Mouse (Mus musculus): Measurements from ENCODE around the gene Dgkh. TPM values are rescaled to one million over a fixed set of nuclear protein-coding genes. Genes with fewer than 3 reads are reported as not detected.

Gene Dgkh
- polyA plus RNA-seq, 1 experiment from 2014 or later: 1.7 TPM

- Histone ChIP-seq H3K36me3 (no peaks in the 10 kb centered on the region), H3K4me3 (no peak overlapping the region), H3K9me3 (no peaks in the 10 kb centered on the region), H3K27me3 (ENCODE audit: insufficient read depth, poor library complexity, severe bottlenecking) (no peaks in the 10 kb centered on the region), H3K4me1 (peaks cover 12% of the 10 kb centered on the region; the same call in 1 of the 2 replicates), H3K27ac (no peak overlapping the region)
- DNase-seq (ENCODE audit: low spot score): no peak
- 64% methylated on average over 4 of the region's 4 CpGs for WGBS
Measured at GRCm38 (mm10) chr14:78687716-78688115, 44.9 kb downstream of the Dgkh start.

DNA sequence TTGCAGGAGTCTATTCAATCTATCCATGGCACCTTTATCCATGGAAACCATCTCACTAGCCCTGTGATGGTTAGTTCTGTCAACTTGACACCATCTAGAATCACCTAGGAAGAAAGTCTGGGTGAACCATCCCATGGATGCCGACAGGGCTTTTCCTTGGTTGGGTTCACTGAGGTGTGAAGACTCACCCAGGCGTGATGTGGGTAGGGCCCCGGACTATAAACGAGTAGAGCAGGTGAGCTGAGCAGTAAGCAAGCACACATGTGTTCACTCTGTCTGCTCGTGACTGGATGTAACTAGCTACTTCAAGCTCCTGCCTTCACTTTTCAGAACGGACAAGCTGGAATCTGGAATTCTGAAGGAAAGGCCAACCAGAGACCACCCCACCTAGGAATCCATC, 45.9 kb downstream of the Dgkh start:
- DNase-seq (ENCODE audit: low spot score): no peak
- H3K27me3 ChIP-seq (ENCODE audit: insufficient read depth, poor library complexity, severe bottlenecking): no peaks in the 10 kb centered on the region
- peaks cover 8% of the 10 kb centered on the region; the same call in 1 of the 2 replicates for H3K4me1 ChIP-seq
- no peaks in the 10 kb centered on the region for H3K9me3 ChIP-seq
- WGBS: 89% methylated on average over 6 of the region's 6 CpGs
- no peak overlapping the region for H3K4me3 ChIP-seq
- H3K36me3 ChIP-seq: no peaks in the 10 kb centered on the region
- H3K27ac ChIP-seq: no peak overlapping the region

DNA sequence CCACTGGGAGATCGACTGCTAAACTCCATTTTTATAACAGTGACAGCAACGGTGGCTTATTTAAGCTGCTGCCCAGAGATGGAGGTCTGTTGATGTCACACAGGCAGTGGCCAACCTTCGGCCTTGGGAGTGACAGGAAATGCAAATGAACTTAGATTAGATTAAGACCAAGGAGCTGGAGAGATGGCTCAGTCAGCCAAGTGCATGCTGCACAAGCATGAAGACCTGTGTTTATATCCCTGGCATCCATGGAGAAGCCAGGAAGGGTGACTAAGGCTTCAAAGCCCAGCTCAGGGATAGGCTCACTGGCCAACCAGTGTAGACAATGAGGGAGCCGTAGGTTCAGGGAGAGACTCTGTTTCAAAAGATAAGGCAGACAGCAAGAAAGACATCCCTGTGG, 48.4 kb downstream of the Dgkh start:
- no peak overlapping the region for H3K27ac ChIP-seq

GRCm38 (mm10) chr14:78678981-78679380, 53.6 kb downstream of the Dgkh start:
- 68% methylated on average over 3 of the region's 3 CpGs for WGBS
- Histone ChIP-seq H3K4me3 (no peak overlapping the region), H3K27me3 (ENCODE audit: insufficient read depth, poor library complexity, severe bottlenecking) (no peaks in the 10 kb centered on the region), H3K4me1 (peaks cover 15% of the 10 kb centered on the region), H3K36me3 (no peaks in the 10 kb centered on the region), H3K27ac (no peak overlapping the region), H3K9me3 (no peaks in the 10 kb centered on the region)
- no peak for DNase-seq (ENCODE audit: low spot score)

More for the DNA sequence above, 48.4 kb downstream of the Dgkh start:
- DNase-seq (ENCODE audit: low spot score): no peak
- no peaks in the 10 kb centered on the region for H3K9me3 ChIP-seq
- peaks cover 8% of the 10 kb centered on the region; the same call in 1 of the 2 replicates for H3K4me1 ChIP-seq
- H3K4me3 ChIP-seq: no peak overlapping the region
- H3K27me3 ChIP-seq (ENCODE audit: insufficient read depth, poor library complexity, severe bottlenecking): no peaks in the 10 kb centered on the region
- no peaks in the 10 kb centered on the region for H3K36me3 ChIP-seq
- WGBS: 35% methylated on average over 4 of the region's 4 CpGs

- Histone ChIP-seq H3K9me3 (no peaks in the 10 kb centered on the region), H3K36me3 (no peaks in the 10 kb centered on the region), H3K27ac (no peak overlapping the region; the same call in none of the 2 replicates), H3K4me3 (0 out of 2 replicates have a peak overlapping the region, but pooled peaks have one; percentile 3), H3K27me3 (ENCODE audit: insufficient read depth, poor library complexity, severe bottlenecking) (no peaks in the 10 kb centered on the region), H3K4me1 (peaks cover 13% of the 10 kb centered on the region)
- 30% methylated on average over 7 of the region's 7 CpGs for WGBS
- DNase-seq (ENCODE audit: low spot score): no peak
Measured at GRCm38 (mm10) chr14:78677852-78678588, 54.6 kb downstream of the Dgkh start.

DNA sequence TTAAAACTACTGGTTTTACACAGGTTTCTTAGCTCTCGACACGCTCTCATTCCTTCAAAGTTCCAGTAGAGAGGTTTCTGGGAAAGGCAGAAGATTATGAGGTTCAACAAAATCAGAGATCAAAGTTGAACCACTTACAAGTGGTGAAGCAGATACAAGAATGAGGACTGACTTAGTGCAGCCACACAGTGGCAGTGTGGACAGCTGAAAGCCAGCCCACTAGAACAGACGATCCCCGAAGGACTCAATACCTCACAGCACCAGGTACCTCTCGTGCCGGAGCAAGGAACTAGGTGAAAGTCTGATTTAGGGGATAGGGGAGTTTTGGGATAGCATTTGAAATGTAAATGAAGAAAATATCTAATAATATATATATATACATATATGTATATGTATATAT, 56.1 kb downstream of the Dgkh start:
- Histone ChIP-seq H3K4me3 (no peak overlapping the region), H3K4me1 (peaks cover 13% of the 10 kb centered on the region), H3K36me3 (no peaks in the 10 kb centered on the region), H3K27ac (no peak overlapping the region), H3K27me3 (ENCODE audit: insufficient read depth, poor library complexity, severe bottlenecking) (no peaks in the 10 kb centered on the region), H3K9me3 (no peaks in the 10 kb centered on the region)
- WGBS: 49% methylated on average over 6 of the region's 6 CpGs
- DNase-seq (ENCODE audit: low spot score): no peak

DNA sequence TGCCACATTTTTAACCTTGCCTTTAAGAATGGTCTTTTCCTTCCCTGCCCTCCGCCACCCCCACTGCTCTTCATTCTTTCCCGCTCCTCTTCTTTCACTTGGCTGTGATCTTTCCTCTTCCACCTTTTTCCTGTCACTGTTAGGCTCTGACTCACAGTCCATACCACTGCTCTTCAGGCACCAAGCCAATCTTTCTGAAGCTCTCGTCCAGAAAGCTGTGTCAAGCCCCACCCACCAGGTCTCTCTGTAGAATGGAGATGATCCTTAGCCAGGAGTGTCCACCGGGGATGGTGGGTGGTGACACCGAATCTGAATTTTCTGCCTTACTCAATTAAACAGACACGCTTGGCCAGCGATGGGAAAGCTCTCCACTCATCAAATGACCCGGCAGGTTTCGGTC, 58.0 kb downstream of the Dgkh start:
- WGBS: 79% methylated on average over 9 of the region's 9 CpGs
- no peaks in the 10 kb centered on the region for H3K9me3 ChIP-seq
- H3K4me1 ChIP-seq: peaks cover 23% of the 10 kb centered on the region
- no peak overlapping the region for H3K27ac ChIP-seq
- no peak overlapping the region for H3K4me3 ChIP-seq
- DNase-seq (ENCODE audit: low spot score): no peak
- no peaks in the 10 kb centered on the region for H3K36me3 ChIP-seq
- no peaks in the 10 kb centered on the region for H3K27me3 ChIP-seq (ENCODE audit: insufficient read depth, poor library complexity, severe bottlenecking)

DNA sequence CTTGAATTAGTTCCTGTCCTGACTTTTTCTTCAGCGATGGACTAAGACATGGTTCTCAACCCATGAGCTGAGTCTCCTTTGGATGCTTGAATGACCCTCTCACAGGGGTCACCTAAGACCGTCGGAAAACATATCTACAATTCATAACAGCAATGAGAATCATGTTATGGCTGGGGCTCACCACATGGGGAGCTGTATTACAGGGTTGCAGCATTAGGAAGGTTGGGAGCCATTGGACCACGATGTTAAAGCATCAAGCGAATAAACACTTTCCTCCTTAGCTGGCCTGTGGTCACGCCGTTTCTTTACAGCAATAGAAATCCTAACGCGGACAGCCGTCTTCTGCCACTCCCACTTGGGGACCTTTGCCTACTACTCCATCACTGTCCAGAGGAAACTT, 62.6 kb downstream of the Dgkh start:
- no peak overlapping the region for H3K4me3 ChIP-seq
- peaks cover 11% of the 10 kb centered on the region; the same call in 1 of the 2 replicates for H3K4me1 ChIP-seq
- H3K27ac ChIP-seq: no peak overlapping the region
- no peaks in the 10 kb centered on the region for H3K36me3 ChIP-seq
- H3K27me3 ChIP-seq (ENCODE audit: insufficient read depth, poor library complexity, severe bottlenecking): no peaks in the 10 kb centered on the region
- no peaks in the 10 kb centered on the region for H3K9me3 ChIP-seq
- DNase-seq (ENCODE audit: low spot score): no peak
- 77% methylated on average over 10 of the region's 10 CpGs for WGBS

GRCm38 (mm10) chr14:78668291-78668690, 64.3 kb downstream of the Dgkh start:
- WGBS: 19% methylated on average over 6 of the region's 6 CpGs
- no peak overlapping the region for H3K4me3 ChIP-seq

DNA sequence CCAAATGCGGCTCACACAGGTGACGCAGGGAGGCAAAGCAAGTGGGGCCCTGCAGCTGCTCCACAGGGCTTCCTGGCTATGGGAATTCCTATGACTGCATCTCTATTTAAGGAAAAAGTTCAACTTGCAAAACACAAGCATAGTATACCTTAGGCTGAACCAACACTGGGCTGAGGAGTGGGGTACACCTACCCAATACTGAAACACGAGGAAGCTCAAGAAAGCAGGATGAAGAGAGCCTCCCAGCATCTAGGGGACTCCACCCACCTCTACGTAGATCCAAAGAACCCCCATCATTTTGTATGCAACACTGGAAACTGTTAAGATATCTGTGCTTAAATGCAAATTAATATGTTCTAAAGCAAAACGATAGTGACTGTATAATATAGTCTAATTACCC, 64.8 kb downstream of the Dgkh start:
- Histone ChIP-seq H3K9me3 (no peaks in the 10 kb centered on the region), H3K4me1 (peaks cover 11% of the 10 kb centered on the region; the same call in 1 of the 2 replicates), H3K36me3 (no peaks in the 10 kb centered on the region), H3K4me3 (no peak overlapping the region), H3K27me3 (ENCODE audit: insufficient read depth, poor library complexity, severe bottlenecking) (no peaks in the 10 kb centered on the region), H3K27ac (no peak overlapping the region)
- DNase-seq (ENCODE audit: low spot score): no peak
- 58% methylated on average over 5 of the region's 5 CpGs for WGBS

More at GRCm38 (mm10) chr14:78668291-78668690, 64.3 kb downstream of the Dgkh start:
- H3K27me3 ChIP-seq (ENCODE audit: insufficient read depth, poor library complexity, severe bottlenecking): no peaks in the 10 kb centered on the region
- H3K9me3 ChIP-seq: no peaks in the 10 kb centered on the region
- no peaks in the 10 kb centered on the region for H3K36me3 ChIP-seq
- no peak for DNase-seq (ENCODE audit: low spot score)
- H3K4me1 ChIP-seq: peaks cover 11% of the 10 kb centered on the region; the same call in 1 of the 2 replicates
- H3K27ac ChIP-seq: no peak overlapping the region

DNA sequence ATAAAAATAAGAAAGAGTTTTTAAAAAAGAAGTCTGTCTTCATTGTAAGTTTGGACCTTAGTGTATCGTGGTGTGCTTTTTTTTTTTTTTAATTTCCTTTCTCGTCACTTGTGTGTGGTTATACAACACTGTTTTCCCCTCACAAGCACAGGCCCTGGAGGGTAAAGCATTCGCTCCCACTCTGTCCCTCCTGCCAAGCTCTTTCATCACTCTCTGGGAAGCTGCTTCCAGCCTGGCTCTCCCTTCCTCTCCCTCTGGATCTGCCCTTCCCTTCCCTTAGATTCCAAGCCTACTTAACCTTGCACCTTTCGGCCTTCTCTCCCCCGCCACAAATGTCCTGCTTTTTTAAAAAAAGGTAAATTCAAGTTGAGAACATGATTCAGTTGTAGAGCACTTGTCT, 69.9 kb downstream of the Dgkh start:
- Histone ChIP-seq H3K9me3 (peaks cover 6% of the 10 kb centered on the region), H3K27me3 (ENCODE audit: insufficient read depth, poor library complexity, severe bottlenecking) (no peaks in the 10 kb centered on the region), H3K36me3 (peaks cover 12% of the 10 kb centered on the region; the same call in 1 of the 2 replicates), H3K4me1 (no peaks in the 10 kb centered on the region), H3K4me3 (no peak overlapping the region), H3K27ac (no peak overlapping the region)
- 77% methylated on average over 5 of the region's 5 CpGs for WGBS
- DNase-seq (ENCODE audit: low spot score): no peak

- peaks cover 6% of the 10 kb centered on the region for H3K9me3 ChIP-seq
- 95% methylated on average over 14 of the region's 14 CpGs for WGBS
Measured at GRCm38 (mm10) chr14:78661462-78661861, 71.1 kb downstream of the Dgkh start.

DNA sequence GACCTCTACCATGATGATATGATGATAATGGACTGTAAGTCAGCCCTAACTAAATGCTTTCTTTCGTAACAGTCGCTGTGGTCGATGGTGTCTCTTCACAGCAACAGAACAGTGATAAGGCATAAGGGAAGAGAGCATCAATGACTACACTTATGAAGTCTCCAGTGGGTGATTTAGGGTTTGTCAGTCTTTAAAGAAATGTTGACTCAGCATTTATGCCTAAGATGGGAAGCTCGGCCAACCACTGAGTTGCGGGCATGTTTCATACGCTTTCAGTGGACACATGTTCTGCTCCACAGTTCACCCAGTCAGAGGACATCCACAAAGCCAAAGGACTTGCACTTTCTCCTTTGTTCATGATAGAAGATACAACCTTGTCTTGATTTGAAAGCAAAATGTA, 73.9 kb downstream of the Dgkh start:
- no peak overlapping the region for H3K4me3 ChIP-seq
- WGBS: 93% methylated on average over 6 of the region's 6 CpGs
- no peak for DNase-seq (ENCODE audit: low spot score)
- peaks cover 12% of the 10 kb centered on the region; the same call in 1 of the 2 replicates for H3K36me3 ChIP-seq
- H3K9me3 ChIP-seq: peaks cover 6% of the 10 kb centered on the region
- H3K4me1 ChIP-seq: no peaks in the 10 kb centered on the region
- no peaks in the 10 kb centered on the region for H3K27me3 ChIP-seq (ENCODE audit: insufficient read depth, poor library complexity, severe bottlenecking)
- no peak overlapping the region for H3K27ac ChIP-seq

More at GRCm38 (mm10) chr14:78661462-78661861, 71.1 kb downstream of the Dgkh start:
- Histone ChIP-seq H3K27ac (no peak overlapping the region), H3K4me3 (no peak overlapping the region), H3K36me3 (peaks cover 12% of the 10 kb centered on the region; the same call in 1 of the 2 replicates), H3K4me1 (no peaks in the 10 kb centered on the region), H3K27me3 (ENCODE audit: insufficient read depth, poor library complexity, severe bottlenecking) (no peaks in the 10 kb centered on the region)
- no peak for DNase-seq (ENCODE audit: low spot score)
